Mouse (Mus musculus) small intestine, adult 2 months (tissue): ENCODE results near the gene Vwa7. TPM values are rescaled to one million over a fixed set of nuclear protein-coding genes. Genes with fewer than 3 reads are reported as not detected.
"Not testable (repeated sequence)": the region's sequence is repeated elsewhere in the genome, so short reads cannot be mapped to it uniquely, and the experiment has no call there.

Experiments used
- H3K27ac ChIP-seq: fragments of 200-500 bp; 2 replicates; pipeline ENCODE4 v1.5.1; 2012; ENCODE audit warnings: low read depth, low read length, control low read depth, inconsistent platforms; ENCODE audit not compliant: insufficient read depth
- H3K27me3 ChIP-seq: fragments of 200-500 bp; 2 replicates; pipeline ENCODE4 v1.6.1; 2012; ENCODE audit warnings: mild to moderate bottlenecking, moderate library complexity, low read length, inconsistent platforms; ENCODE audit not compliant: control insufficient read depth, insufficient read depth
- H3K36me3 ChIP-seq: fragments of 200-500 bp; 2 replicates; pipeline ENCODE4 v1.6.1; 2012; ENCODE audit warnings: mild to moderate bottlenecking, low read length, control low read depth, inconsistent platforms; ENCODE audit not compliant: control insufficient read depth, insufficient read depth
- H3K4me1 ChIP-seq: fragments of 200-500 bp; 2 replicates; pipeline ENCODE4 v1.6.1; 2012; ENCODE audit warnings: low read length, inconsistent platforms, mixed read lengths; ENCODE audit not compliant: control insufficient read depth, insufficient read depth, insufficient read length
- H3K4me3 ChIP-seq: fragments of 200-500 bp; 2 replicates; pipeline ENCODE4 v1.5.1; 2012; ENCODE audit warnings: low read depth, mild to moderate bottlenecking, control low read depth, inconsistent platforms, low read length, moderate library complexity
- CTCF ChIP-seq: fragments of 200-500 bp; IDR thresholded peaks from 2 replicates; pipeline ENCODE4 v1.5.1; 2012; ENCODE audit warnings: low read depth, mild to moderate bottlenecking, control low read depth, inconsistent platforms, low read length, moderate library complexity, mixed read lengths; ENCODE audit not compliant: insufficient replicate concordance, insufficient read length; ENCODE audit errors: extremely low read depth
- POLR2A ChIP-seq: fragments of 200-500 bp; IDR thresholded peaks from 2 replicates; pipeline ENCODE4 v1.6.1; 2012; ENCODE audit warnings: low read depth, mild to moderate bottlenecking, control low read depth, inconsistent platforms, low read length, moderate library complexity
- WGBS: fragments of 180-500 bp; shearing (Covaris S2); methylation state at CpG from one replicate; pipeline ENCODE4 v1.1.7; 2018; 5-methylcytosine and 5-hydroxymethylcytosine counted together
- polyA plus RNA-seq: library from polyadenylated mRNA; depleted of rRNA; stranded (reverse); fragments of >200 nt; gene quantifications from 2 replicates; pipeline ENCODE4 v1.2.3, GENCODE M21; 2012

Gene Vwa7
- polyA plus RNA-seq, 1 experiment, result 0.82 TPM

- H3K36me3 ChIP-seq, result 0 out of 2 replicates have a peak, but pooled peaks cover 1% of the 10 kb centered on the region
- H3K27me3 ChIP-seq, result no peaks in the 10 kb centered on the region
- peak overlapping the region; percentile 14 for H3K4me3 ChIP-seq
- WGBS, result 76% methylated on average over 13 of the region's 14 CpGs
- peaks cover 5% of the 10 kb centered on the region for H3K4me1 ChIP-seq
- no peak for TF ChIP-seq POLR2A
- no peak for TF ChIP-seq CTCF
- no peak overlapping the region for H3K27ac ChIP-seq
Measured at GRCm38 (mm10) chr17:34996411-34997141, 19.8 kb upstream of the Vwa7 start.

DNA sequence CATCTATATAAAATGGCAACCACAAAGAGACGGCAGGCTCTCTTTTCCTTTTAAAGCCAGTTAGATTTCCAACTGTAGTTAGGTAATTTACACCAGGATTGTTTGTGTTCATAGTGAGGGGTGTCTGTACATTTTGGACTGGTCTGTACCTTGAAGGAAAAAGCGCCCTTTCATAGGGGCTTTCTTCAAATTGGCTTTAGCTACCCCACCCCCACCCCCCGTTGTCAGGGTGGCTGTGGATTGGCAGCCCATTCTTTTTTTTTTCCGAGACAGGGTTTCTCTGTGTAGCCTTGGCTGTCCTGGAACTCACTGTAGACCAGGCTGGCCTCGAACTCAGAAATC, 19.3 kb upstream of the Vwa7 start:
- Histone ChIP-seq H3K4me1 (peaks cover 5% of the 10 kb centered on the region), H3K27me3 (no peaks in the 10 kb centered on the region), H3K27ac (no peak overlapping the region), H3K36me3 (0 out of 2 replicates have a peak, but pooled peaks cover 1% of the 10 kb centered on the region), H3K4me3 (peak overlapping the region; percentile 21; the same call in 1 of the 2 replicates)
- 64% methylated on average over 5 of the region's 5 CpGs for WGBS
- no peak for TF ChIP-seq POLR2A
- no peak for TF ChIP-seq CTCF

GRCm38 (mm10) chr17:34998526-34999430, 17.6 kb upstream of the Vwa7 start:
- peaks cover 13% of the 10 kb centered on the region for H3K4me1 ChIP-seq
- WGBS, result 34% methylated on average over 15 of the region's 15 CpGs
- peak overlapping the region; percentile 86 for H3K27ac ChIP-seq
- H3K4me3 ChIP-seq, result peak overlapping the region; percentile 61
- H3K27me3 ChIP-seq, result no peaks in the 10 kb centered on the region
- TF ChIP-seq CTCF, result no peak
- no peak for TF ChIP-seq POLR2A
- H3K36me3 ChIP-seq, result 0 out of 2 replicates have a peak, but pooled peaks cover 1% of the 10 kb centered on the region

- Histone ChIP-seq H3K36me3 (peaks cover 13% of the 10 kb centered on the region), H3K27ac (peak overlapping the region; percentile 99), H3K4me3 (peak overlapping the region; percentile 84), H3K4me1 (peaks cover 13% of the 10 kb centered on the region)
- H3K27me3 ChIP-seq, result not testable (repeated sequence)
- 3% methylated on average over 30 of the region's 32 CpGs for WGBS
Measured at GRCm38 (mm10) chr17:34999871-35000716, 16.3 kb upstream of the Vwa7 start.

DNA sequence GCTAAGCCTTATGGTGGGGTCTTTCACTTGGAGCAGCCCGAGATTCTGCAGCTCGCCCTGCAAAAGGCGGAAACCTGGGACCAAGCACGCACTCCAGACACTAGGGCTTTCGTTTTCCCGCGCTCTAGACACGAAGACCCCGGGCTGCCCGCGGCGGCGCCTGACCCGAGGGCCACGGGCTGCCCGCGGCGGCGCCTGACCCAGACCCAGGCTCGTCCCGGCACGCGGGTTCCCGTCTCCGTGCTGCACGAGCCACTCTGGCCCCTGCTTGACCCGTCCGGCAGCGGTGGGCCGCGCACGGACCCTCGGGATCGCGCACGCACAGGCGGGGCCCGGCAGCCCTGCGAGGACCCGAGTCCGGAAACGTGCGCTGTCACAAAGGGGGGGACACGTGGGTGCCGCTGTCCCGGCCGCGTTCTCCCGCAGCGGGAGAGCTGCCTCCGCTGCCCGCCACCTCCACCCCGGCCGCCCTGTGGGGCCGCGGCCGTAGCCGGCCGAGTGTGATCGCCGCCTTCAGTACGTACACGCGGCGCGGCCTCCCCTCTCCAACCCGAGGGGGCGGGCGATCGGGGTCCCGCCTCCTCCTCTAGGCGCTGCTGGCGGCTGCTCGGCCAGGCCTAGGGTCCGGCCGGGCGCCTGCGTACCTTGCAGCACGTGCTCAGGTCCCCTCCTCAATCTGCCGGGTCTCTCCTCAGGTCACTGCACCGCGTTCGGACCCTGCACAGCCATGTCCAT, 15.5 kb upstream of the Vwa7 start, which contains the start of gene Vars:
TSS of gene Vars (plus strand) at position 271 of the 735 bp plus-strand sequence.
- WGBS, result under 1% methylated on average over 83 of the region's 83 CpGs

GRCm38 (mm10) chr17:35001452-35002152, 14.8 kb upstream of the Vwa7 start:
- H3K36me3 ChIP-seq, result peaks cover 21% of the 10 kb centered on the region
- under 1% methylated on average over 35 of the region's 35 CpGs for WGBS
- TF ChIP-seq POLR2A (0 out of 2 replicates have a peak, but pooled peaks have one; percentile 9), CTCF (no peak)

More for the DNA sequence above, 15.5 kb upstream of the Vwa7 start, which contains the start of gene Vars:
- Histone ChIP-seq H3K36me3 (peaks cover 20% of the 10 kb centered on the region), H3K27ac (peak within 1 kb of the TSS; percentile 99), H3K27me3 (no peaks in the 10 kb centered on the region), H3K4me3 (peak within 1 kb of the TSS; percentile 84), H3K4me1 (peaks cover 13% of the 10 kb centered on the region)
- TF ChIP-seq CTCF, result no peak
- peak; percentile 18; the same call in 1 of the 2 replicates for TF ChIP-seq POLR2A

More at GRCm38 (mm10) chr17:35001452-35002152, 14.8 kb upstream of the Vwa7 start:
- Histone ChIP-seq H3K27me3 (no peaks in the 10 kb centered on the region), H3K27ac (peak overlapping the region; percentile 99), H3K4me3 (peak overlapping the region; percentile 84), H3K4me1 (peaks cover 13% of the 10 kb centered on the region)
